In genomic region chr16:22510861-22511637, GRCm38 (mm10) we compare ENCODE assay signal across 20 mouse cellular contexts.
A peak's percentile ranks its signal among the peaks of the same experiment; 100 is the strongest.
DNase-seq lines count a peak whose midpoint lies in the region; ATAC-seq and TF ChIP-seq lines count a peak whose summit lies in the region.
"Had no signal": no experiment of that assay in that cellular context is flagged by ENCODE, and none has a peak within 500 bp of the region (broad histone marks: within the 10 kb centered on the region; RNA-seq: fewer than 3 reads in every experiment).

No protein-coding gene starts in this region.

- WGBS in kidney, embryonic 14.5 days, result 72% methylated on average over 9 of the region's 9 CpGs
- WGBS in intestine, postnatal 0 days, result 26% methylated on average over 9 of the region's 9 CpGs
- 56% methylated on average over 9 of the region's 9 CpGs for WGBS in midbrain, embryonic 16.5 days

- peak; percentile 16 for DNase-seq in kidney, adult 11 months
- peak; percentile 46 for DNase-seq in 416B (ENCODE audit: low read depth)
- peak; percentile 24 for DNase-seq in lung, postnatal 14 days
- DNase-seq in heart, adult 8-10 months (ENCODE audit: low spot score), result no peak
- DNase-seq: adrenal gland, postnatal 25 days; cerebellum, adult 11-12 months; cerebellum, postnatal 14 days; heart, postnatal 10 days; thymus, postnatal 4 days had no signal

- no peak for ATAC-seq in kidney, embryonic 14.5 days (ENCODE audit: low FRiP score, low TSS enrichment)
- ATAC-seq in intestine, postnatal 0 days, result peak; percentile 59
- ATAC-seq in inflammation-experienced regulatory T-cells, adult 6 months, result no peak
- ATAC-seq in midbrain, embryonic 16.5 days, result no peak
- ATAC-seq: CD4-positive, CD25-positive, alpha-beta regulatory T cell, adult 4 months; forebrain, embryonic 15.5 days had no signal

- H3K4me2 ChIP-seq in kidney, embryonic 14.5 days (replicated peaks; ENCODE audit: low read depth, low read length), result no peak overlapping the region
- H3K4me2 ChIP-seq in intestine, postnatal 0 days (replicated peaks; ENCODE audit: low read depth), result no peak overlapping the region
- H3K4me2 ChIP-seq in midbrain, embryonic 16.5 days (ENCODE audit: low read length), result no peak overlapping the region
- H3K4me2 ChIP-seq: forebrain, embryonic 15.5 days; heart, embryonic 11.5 days; hindbrain, embryonic 12.5 days; limb, embryonic 15.5 days; neural tube, embryonic 12.5 days had no signal

- H3K9ac ChIP-seq in kidney, embryonic 14.5 days (ENCODE audit: low read depth, low read length), result no peak overlapping the region
- no peak overlapping the region for H3K9ac ChIP-seq in intestine, postnatal 0 days (ENCODE audit: low read depth, low read length)
- no peak overlapping the region for H3K9ac ChIP-seq in midbrain, embryonic 16.5 days (ENCODE audit: low read depth, low read length)
- H3K9ac ChIP-seq: forebrain, embryonic 15.5 days; hindbrain, embryonic 12.5 days; limb, embryonic 15.5 days; neural tube, embryonic 12.5 days had no signal

- H3K36me3 ChIP-seq in kidney, embryonic 14.5 days (ENCODE audit: control insufficient read depth, insufficient read depth, low read length), result no peaks in the 10 kb centered on the region
- no peaks in the 10 kb centered on the region for H3K36me3 ChIP-seq in intestine, postnatal 0 days (ENCODE audit: control insufficient read depth, insufficient read depth)
- no peaks in the 10 kb centered on the region for H3K36me3 ChIP-seq in midbrain, embryonic 16.5 days (ENCODE audit: control insufficient read depth, insufficient read depth, low read length)
- H3K36me3 ChIP-seq: forebrain, embryonic 15.5 days; G1E; hindbrain, embryonic 12.5 days; limb, embryonic 15.5 days; neural tube, embryonic 12.5 days had no signal

- H3K9me3 ChIP-seq in kidney, embryonic 14.5 days (ENCODE audit: control insufficient read depth, low read length), result no peaks in the 10 kb centered on the region
- H3K9me3 ChIP-seq in intestine, postnatal 0 days (ENCODE audit: control insufficient read depth), result no peaks in the 10 kb centered on the region
- H3K9me3 ChIP-seq in midbrain, embryonic 16.5 days (replicated peaks; ENCODE audit: control insufficient read depth, low read length, poor library complexity, severe bottlenecking), result no peaks in the 10 kb centered on the region
- H3K9me3 ChIP-seq: forebrain, embryonic 15.5 days; G1E; hindbrain, embryonic 12.5 days; limb, embryonic 15.5 days; neural tube, embryonic 12.5 days had no signal

- no peak overlapping the region for H3K4me3 ChIP-seq in kidney, embryonic 14.5 days (ENCODE audit: low read length)
- no peak overlapping the region for H3K4me3 ChIP-seq in intestine, postnatal 0 days (ENCODE audit: low read depth, low read length)
- H3K4me3 ChIP-seq in midbrain, embryonic 16.5 days (ENCODE audit: low read depth, low read length), result no peak overlapping the region
- H3K4me3 ChIP-seq: forebrain, embryonic 15.5 days; hindbrain, embryonic 12.5 days; limb, embryonic 15.5 days; neural tube, embryonic 12.5 days had no signal

- H3K27ac ChIP-seq in kidney, embryonic 14.5 days (ENCODE audit: low read depth, low read length), result no peak overlapping the region
- H3K27ac ChIP-seq in intestine, postnatal 0 days (ENCODE audit: low read depth, low read length), result no peak overlapping the region
- H3K27ac ChIP-seq in midbrain, embryonic 16.5 days (ENCODE audit: low read length), result no peak overlapping the region
- H3K27ac ChIP-seq: forebrain, embryonic 15.5 days; hindbrain, embryonic 12.5 days; limb, embryonic 15.5 days; neural tube, embryonic 12.5 days had no signal

- no peaks in the 10 kb centered on the region for H3K27me3 ChIP-seq in kidney, embryonic 14.5 days (ENCODE audit: control insufficient read depth, insufficient read depth, low read length)
- no peaks in the 10 kb centered on the region for H3K27me3 ChIP-seq in intestine, postnatal 0 days (replicated peaks; ENCODE audit: control insufficient read depth, insufficient read depth, low read length)
- no peaks in the 10 kb centered on the region for H3K27me3 ChIP-seq in midbrain, embryonic 16.5 days (ENCODE audit: control insufficient read depth, insufficient read depth, low read depth, low read length)
- H3K27me3 ChIP-seq: forebrain, embryonic 15.5 days; hindbrain, embryonic 12.5 days; limb, embryonic 15.5 days; neural tube, embryonic 12.5 days had no signal

- TF ChIP-seq CTCF in intestine, postnatal 0 days (IDR thresholded peaks at IDR 0.05; ENCODE audit: low read depth), result no peak

- 0 out of 2 replicates have a peak, but pooled peaks cover 5% of the 10 kb centered on the region for H3K4me1 ChIP-seq in kidney, embryonic 14.5 days (ENCODE audit: control insufficient read depth, insufficient read depth, low read length)
- no peaks in the 10 kb centered on the region; the same call in 1 of the 2 replicates for H3K4me1 ChIP-seq in intestine, postnatal 0 days (replicated peaks; ENCODE audit: control insufficient read depth, insufficient read depth, low read length)
- 0 out of 2 replicates have a peak, but pooled peaks cover 2% of the 10 kb centered on the region for H3K4me1 ChIP-seq in midbrain, embryonic 16.5 days (ENCODE audit: control insufficient read depth, insufficient read depth, low read length)
- H3K4me1 ChIP-seq: neural tube, embryonic 12.5 days had no signal
